Mouse (Mus musculus): ENCODE data around the gene Prrx1. TPM values are rescaled to one million over a fixed set of nuclear protein-coding genes. Genes with fewer than 3 reads are reported as not detected.

The Prrx1 gene
- polyA plus RNA-seq, 1 experiment from 2014 or later = 29.0 TPM

DNA sequence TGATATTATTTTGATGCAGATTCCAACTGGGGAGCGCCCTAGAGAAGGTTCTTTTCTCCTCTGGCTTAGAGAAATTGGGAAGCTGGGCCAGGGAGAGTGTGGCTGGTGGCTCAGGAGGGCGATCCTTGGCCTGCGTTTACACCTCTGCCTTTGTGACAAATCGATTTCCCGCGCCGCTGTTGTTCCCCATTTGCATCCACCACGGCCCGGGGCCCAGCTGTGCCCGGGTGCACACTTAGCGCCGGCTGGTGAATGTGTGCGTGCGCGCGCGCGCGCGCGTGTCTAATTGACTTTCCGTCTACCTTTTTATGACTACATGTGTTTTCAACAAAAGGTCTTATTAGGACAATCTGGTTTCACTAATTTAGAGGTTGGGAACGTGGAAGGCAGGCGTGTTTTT lies 4.9 kb downstream of the Prrx1 start:
- ATAC-seq (replicated peaks; ENCODE audit: low FRiP score) = no peak
- no peak overlapping the region for H3K27ac ChIP-seq (ENCODE audit: low read depth, low read length)
- H3K36me3 ChIP-seq (ENCODE audit: control insufficient read depth, insufficient read depth, low read length) = no peaks in the 10 kb centered on the region
- peak overlapping the region; percentile 21 for H3K4me3 ChIP-seq (ENCODE audit: low read depth, low read length)
- H3K9me3 ChIP-seq (ENCODE audit: control insufficient read depth, low read length) = no peaks in the 10 kb centered on the region
- peaks cover 11% of the 10 kb centered on the region; the same call in 1 of the 2 replicates for H3K27me3 ChIP-seq (ENCODE audit: control insufficient read depth, insufficient read depth, low read length)
- 1% methylated on average over 24 of the region's 24 CpGs for WGBS
- peaks cover 2% of the 10 kb centered on the region; the same call in 1 of the 2 replicates for H3K4me1 ChIP-seq (replicated peaks; ENCODE audit: control insufficient read depth, insufficient read depth, low read length)
- H3K9ac ChIP-seq (ENCODE audit: low read length) = peak overlapping the region; percentile 37
- peak; percentile 77 for DNase-seq (ENCODE audit: low spot score)
- peak overlapping the region; percentile 45 for H3K4me2 ChIP-seq (ENCODE audit: low read depth, low read length, severe bottlenecking)

DNA sequence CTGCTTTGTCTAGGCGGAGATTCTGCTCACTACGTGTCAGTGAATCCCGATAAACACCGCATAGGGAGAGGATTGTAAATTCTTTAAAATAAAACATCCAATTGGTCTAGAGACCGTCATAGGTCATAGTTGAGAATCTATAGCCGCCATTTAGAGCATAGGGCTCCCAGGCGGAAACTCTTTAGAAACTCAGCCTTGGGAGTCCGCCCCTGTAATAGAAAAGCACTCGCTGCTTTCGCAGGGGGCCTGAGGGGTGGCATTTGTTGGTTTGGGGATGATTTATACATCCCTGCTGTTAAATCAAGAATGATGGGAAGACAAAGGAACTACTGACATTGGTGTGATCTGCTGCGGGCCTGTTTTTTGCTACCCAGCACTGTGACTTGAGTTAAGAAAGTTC lies 5.8 kb downstream of the Prrx1 start:
- Histone ChIP-seq H3K9ac (ENCODE audit: low read length) (no peak overlapping the region), H3K36me3 (ENCODE audit: control insufficient read depth, insufficient read depth, low read length) (no peaks in the 10 kb centered on the region), H3K27ac (ENCODE audit: low read depth, low read length) (no peak overlapping the region), H3K27me3 (ENCODE audit: control insufficient read depth, insufficient read depth, low read length) (peaks cover 11% of the 10 kb centered on the region; the same call in 1 of the 2 replicates), H3K4me2 (ENCODE audit: low read depth, low read length, severe bottlenecking) (peak overlapping the region; percentile 18; the same call in 1 of the 2 replicates), H3K4me1 (replicated peaks; ENCODE audit: control insufficient read depth, insufficient read depth, low read length) (peaks cover 2% of the 10 kb centered on the region; the same call in 1 of the 2 replicates), H3K9me3 (ENCODE audit: control insufficient read depth, low read length) (no peaks in the 10 kb centered on the region), H3K4me3 (ENCODE audit: low read depth, low read length) (no peak overlapping the region)
- 10% methylated on average over 11 of the region's 11 CpGs for WGBS
- ATAC-seq (replicated peaks; ENCODE audit: low FRiP score) (no peak), DNase-seq (ENCODE audit: low spot score) (no peak)

DNA sequence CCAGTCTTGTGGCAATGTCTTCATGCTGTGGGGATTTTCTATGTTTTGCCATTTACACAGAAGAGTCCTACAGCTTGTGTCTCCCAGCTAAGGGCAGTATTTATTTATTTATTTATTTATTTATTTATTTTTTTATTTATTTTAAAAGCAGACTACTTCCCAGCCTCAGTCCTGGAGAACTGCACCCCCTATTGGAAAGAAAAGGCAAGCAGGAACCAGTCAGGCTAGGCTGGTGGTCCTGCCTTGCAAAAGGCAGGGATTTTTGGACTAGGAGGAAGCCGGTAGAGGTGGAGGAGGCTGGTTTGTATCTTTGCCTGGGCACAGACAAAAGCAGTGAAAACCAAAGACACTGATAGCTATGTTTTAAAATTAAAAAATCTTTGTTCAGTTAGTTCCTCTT lies 7.6 kb downstream of the Prrx1 start:
- DNase-seq (ENCODE audit: low spot score) = no peak

DNA sequence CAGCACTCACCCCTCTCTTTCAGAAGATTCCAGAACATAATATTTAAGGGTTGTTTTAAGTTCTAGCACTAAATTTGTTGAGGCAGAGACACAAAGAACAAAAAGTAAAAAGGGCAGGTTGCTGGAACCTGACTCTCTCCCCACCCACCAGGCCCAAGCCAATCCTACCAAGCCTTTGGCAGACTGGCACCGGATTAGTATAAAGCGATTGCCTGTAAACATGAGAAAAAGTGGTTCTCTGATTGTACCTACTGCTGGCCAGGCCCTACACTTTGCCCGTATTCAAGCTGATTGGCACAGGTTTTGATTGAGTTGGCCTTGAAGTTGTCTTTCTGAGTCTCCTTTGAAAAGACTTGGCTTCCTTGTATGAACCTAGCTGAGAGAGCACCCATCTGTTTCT lies 8.7 kb downstream of the Prrx1 start:
- no peak overlapping the region for H3K27ac ChIP-seq (ENCODE audit: low read depth, low read length)
- WGBS = 84% methylated on average over 3 of the region's 3 CpGs
- H3K4me1 ChIP-seq (replicated peaks; ENCODE audit: control insufficient read depth, insufficient read depth, low read length) = peaks cover 2% of the 10 kb centered on the region; the same call in 1 of the 2 replicates
- H3K4me3 ChIP-seq (ENCODE audit: low read depth, low read length) = no peak overlapping the region
- DNase-seq (ENCODE audit: low spot score) = no peak
- H3K27me3 ChIP-seq (ENCODE audit: control insufficient read depth, insufficient read depth, low read length) = peaks cover 7% of the 10 kb centered on the region; the same call in 1 of the 2 replicates
- no peak overlapping the region for H3K4me2 ChIP-seq (ENCODE audit: low read depth, low read length, severe bottlenecking)
- no peaks in the 10 kb centered on the region; the same call in 1 of the 2 replicates for H3K36me3 ChIP-seq (ENCODE audit: control insufficient read depth, insufficient read depth, low read length)
- H3K9me3 ChIP-seq (ENCODE audit: control insufficient read depth, low read length) = no peaks in the 10 kb centered on the region
- ATAC-seq (replicated peaks; ENCODE audit: low FRiP score) = no peak
- no peak overlapping the region for H3K9ac ChIP-seq (ENCODE audit: low read length)

More for the DNA sequence above, 7.6 kb downstream of the Prrx1 start:
- Histone ChIP-seq H3K9me3 (ENCODE audit: control insufficient read depth, low read length) (no peaks in the 10 kb centered on the region), H3K27ac (ENCODE audit: low read depth, low read length) (no peak overlapping the region), H3K27me3 (ENCODE audit: control insufficient read depth, insufficient read depth, low read length) (peaks cover 7% of the 10 kb centered on the region; the same call in 1 of the 2 replicates), H3K4me2 (ENCODE audit: low read depth, low read length, severe bottlenecking) (no peak overlapping the region), H3K4me3 (ENCODE audit: low read depth, low read length) (no peak overlapping the region), H3K36me3 (ENCODE audit: control insufficient read depth, insufficient read depth, low read length) (no peaks in the 10 kb centered on the region), H3K9ac (ENCODE audit: low read length) (no peak overlapping the region), H3K4me1 (replicated peaks; ENCODE audit: control insufficient read depth, insufficient read depth, low read length) (peaks cover 2% of the 10 kb centered on the region; the same call in 1 of the 2 replicates)
- ATAC-seq (replicated peaks; ENCODE audit: low FRiP score) = 0 out of 2 replicates have a peak, but pooled peaks have one; percentile 40
- WGBS = 33% methylated on average over 1 of the region's 1 CpGs

DNA sequence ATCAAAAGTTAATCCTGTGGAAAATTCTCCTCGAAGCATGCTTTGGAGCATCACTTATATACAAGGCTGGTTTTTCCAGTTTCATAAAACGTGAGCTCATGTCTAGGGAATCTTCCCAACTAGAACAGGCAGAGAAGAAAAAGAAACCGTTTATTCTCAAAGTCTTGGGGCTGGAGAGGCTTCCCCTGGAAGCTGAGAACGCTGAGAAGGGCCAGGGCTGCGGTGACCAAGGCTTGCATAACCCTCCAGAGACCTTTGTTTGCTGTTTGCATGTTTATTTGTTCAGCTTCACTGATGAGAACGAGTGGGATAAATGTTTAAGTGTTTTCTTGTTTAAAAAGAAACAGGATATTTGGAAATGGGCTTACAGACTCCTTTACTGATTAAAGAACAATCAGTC lies 11.2 kb downstream of the Prrx1 start:
- no peak for DNase-seq (ENCODE audit: low spot score)
- no peak overlapping the region for H3K9ac ChIP-seq (ENCODE audit: low read length)
- no peak overlapping the region for H3K4me2 ChIP-seq (ENCODE audit: low read depth, low read length, severe bottlenecking)
- WGBS = 56% methylated on average over 6 of the region's 6 CpGs
- H3K36me3 ChIP-seq (ENCODE audit: control insufficient read depth, insufficient read depth, low read length) = no peaks in the 10 kb centered on the region; the same call in 1 of the 2 replicates
- H3K4me3 ChIP-seq (ENCODE audit: low read depth, low read length) = no peak overlapping the region
- H3K27me3 ChIP-seq (ENCODE audit: control insufficient read depth, insufficient read depth, low read length) = no peaks in the 10 kb centered on the region
- no peaks in the 10 kb centered on the region for H3K9me3 ChIP-seq (ENCODE audit: control insufficient read depth, low read length)
- no peak for ATAC-seq (replicated peaks; ENCODE audit: low FRiP score)
- no peak overlapping the region for H3K27ac ChIP-seq (ENCODE audit: low read depth, low read length)
- no peaks in the 10 kb centered on the region for H3K4me1 ChIP-seq (replicated peaks; ENCODE audit: control insufficient read depth, insufficient read depth, low read length)

DNA sequence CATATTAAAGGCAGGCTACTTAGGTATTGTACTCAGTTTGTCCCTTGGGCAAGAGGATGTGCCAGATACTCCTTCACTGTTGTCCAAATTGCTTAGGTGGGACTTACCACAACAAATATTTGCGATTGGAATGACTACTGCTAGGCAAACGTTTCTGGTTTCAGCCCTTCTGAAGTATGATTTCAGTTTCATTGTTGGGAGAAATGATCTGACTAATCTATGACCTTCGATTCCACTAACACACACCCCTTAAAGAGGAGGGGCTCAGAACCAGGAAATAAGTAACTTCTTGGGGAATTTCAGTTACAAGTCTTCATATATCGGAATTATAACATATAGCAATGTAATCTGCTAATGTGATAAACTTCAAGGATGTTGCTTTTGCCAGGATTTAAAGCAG lies 20.4 kb downstream of the Prrx1 start:
- Histone ChIP-seq H3K4me2 (ENCODE audit: low read depth, low read length, severe bottlenecking) (no peak overlapping the region), H3K9me3 (ENCODE audit: control insufficient read depth, low read length) (no peaks in the 10 kb centered on the region), H3K27me3 (ENCODE audit: control insufficient read depth, insufficient read depth, low read length) (no peaks in the 10 kb centered on the region), H3K4me3 (ENCODE audit: low read depth, low read length) (no peak overlapping the region), H3K36me3 (ENCODE audit: control insufficient read depth, insufficient read depth, low read length) (no peaks in the 10 kb centered on the region), H3K4me1 (replicated peaks; ENCODE audit: control insufficient read depth, insufficient read depth, low read length) (no peaks in the 10 kb centered on the region), H3K9ac (ENCODE audit: low read length) (no peak overlapping the region), H3K27ac (ENCODE audit: low read depth, low read length) (no peak overlapping the region)
- WGBS = 90% methylated on average over 4 of the region's 4 CpGs
- DNase-seq (ENCODE audit: low spot score) (no peak), ATAC-seq (replicated peaks; ENCODE audit: low FRiP score) (no peak)

DNA sequence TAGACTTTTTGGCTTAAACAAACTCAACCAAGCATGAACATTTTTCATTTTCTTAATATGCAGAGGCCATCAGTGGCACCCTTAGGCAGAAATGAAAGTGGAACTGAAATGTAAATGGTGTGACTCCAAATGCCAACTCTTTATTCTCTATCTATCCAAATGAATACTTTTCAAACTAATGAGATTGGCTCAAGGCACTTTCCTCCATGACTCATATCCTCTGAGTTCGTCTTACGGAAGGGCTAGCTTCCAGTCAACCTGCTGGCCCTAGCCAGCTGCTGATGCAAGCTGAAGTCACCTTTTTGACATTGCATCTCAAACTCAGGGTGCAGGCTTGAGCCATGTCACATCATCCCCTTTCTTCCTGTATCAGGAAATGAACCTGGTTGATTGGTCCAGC lies 21.6 kb downstream of the Prrx1 start:
- Histone ChIP-seq H3K4me2 (ENCODE audit: low read depth, low read length, severe bottlenecking) (no peak overlapping the region), H3K27me3 (ENCODE audit: control insufficient read depth, insufficient read depth, low read length) (no peaks in the 10 kb centered on the region), H3K27ac (ENCODE audit: low read depth, low read length) (no peak overlapping the region), H3K4me1 (replicated peaks; ENCODE audit: control insufficient read depth, insufficient read depth, low read length) (no peaks in the 10 kb centered on the region), H3K9me3 (ENCODE audit: control insufficient read depth, low read length) (no peaks in the 10 kb centered on the region), H3K4me3 (ENCODE audit: low read depth, low read length) (no peak overlapping the region), H3K9ac (ENCODE audit: low read length) (no peak overlapping the region), H3K36me3 (ENCODE audit: control insufficient read depth, insufficient read depth, low read length) (no peaks in the 10 kb centered on the region)
- 76% methylated on average over 2 of the region's 2 CpGs for WGBS
- ATAC-seq (replicated peaks; ENCODE audit: low FRiP score) (no peak), DNase-seq (ENCODE audit: low spot score) (no peak)

DNA sequence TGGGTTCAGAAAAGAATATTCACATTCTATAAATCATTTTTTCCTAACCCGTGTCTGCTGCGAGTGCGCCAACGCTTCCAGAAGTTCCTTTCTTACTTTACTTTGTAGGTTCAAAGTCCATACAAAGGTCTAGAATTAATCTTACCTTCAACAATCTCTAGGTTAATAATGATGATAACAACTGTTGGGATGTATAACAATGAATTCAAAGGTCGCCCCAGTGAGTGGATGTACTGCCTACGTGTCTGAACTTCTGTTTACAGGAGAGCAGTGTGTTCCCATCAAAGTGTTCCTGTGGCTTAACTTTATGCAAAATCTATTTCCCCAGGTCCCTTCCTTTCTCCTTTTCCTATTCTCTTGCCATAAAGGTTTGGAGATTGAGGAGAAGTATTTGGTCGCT lies 24.4 kb downstream of the Prrx1 start:
- WGBS = 92% methylated on average over 7 of the region's 7 CpGs
- H3K4me1 ChIP-seq (replicated peaks; ENCODE audit: control insufficient read depth, insufficient read depth, low read length) = no peaks in the 10 kb centered on the region
- H3K27ac ChIP-seq (ENCODE audit: low read depth, low read length) = no peak overlapping the region
- H3K9me3 ChIP-seq (ENCODE audit: control insufficient read depth, low read length) = no peaks in the 10 kb centered on the region
- ATAC-seq (replicated peaks; ENCODE audit: low FRiP score) = no peak
- H3K27me3 ChIP-seq (ENCODE audit: control insufficient read depth, insufficient read depth, low read length) = no peaks in the 10 kb centered on the region
- H3K36me3 ChIP-seq (ENCODE audit: control insufficient read depth, insufficient read depth, low read length) = no peaks in the 10 kb centered on the region
- H3K4me3 ChIP-seq (ENCODE audit: low read depth, low read length) = no peak overlapping the region
- H3K9ac ChIP-seq (ENCODE audit: low read length) = no peak overlapping the region
- no peak overlapping the region for H3K4me2 ChIP-seq (ENCODE audit: low read depth, low read length, severe bottlenecking)
- no peak for DNase-seq (ENCODE audit: low spot score)

DNA sequence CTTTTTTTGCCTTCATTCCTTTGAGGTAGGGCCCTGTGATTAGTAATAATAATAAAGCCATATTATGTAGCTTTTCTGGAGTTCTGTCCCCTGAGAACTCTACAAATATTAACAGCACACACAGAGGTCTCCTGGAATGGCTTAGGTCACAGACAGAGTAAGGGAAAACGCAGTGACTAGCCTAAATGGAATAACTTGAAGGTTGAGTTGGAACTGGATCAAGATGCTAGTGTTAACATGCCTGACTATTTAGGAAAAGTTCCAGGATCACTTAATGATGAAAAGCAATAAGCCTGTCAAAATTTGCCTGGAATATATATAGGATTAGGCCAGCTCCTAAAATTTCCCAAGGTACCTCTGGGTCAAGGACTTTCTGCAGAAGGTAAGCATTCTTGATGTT lies 28.0 kb downstream of the Prrx1 start:
- Histone ChIP-seq H3K4me2 (ENCODE audit: low read depth, low read length, severe bottlenecking) (no peak overlapping the region), H3K4me3 (ENCODE audit: low read depth, low read length) (no peak overlapping the region), H3K27me3 (ENCODE audit: control insufficient read depth, insufficient read depth, low read length) (no peaks in the 10 kb centered on the region), H3K9me3 (ENCODE audit: control insufficient read depth, low read length) (no peaks in the 10 kb centered on the region), H3K4me1 (replicated peaks; ENCODE audit: control insufficient read depth, insufficient read depth, low read length) (peaks cover 7% of the 10 kb centered on the region; the same call in 1 of the 2 replicates), H3K9ac (ENCODE audit: low read length) (no peak overlapping the region), H3K27ac (ENCODE audit: low read depth, low read length) (no peak overlapping the region), H3K36me3 (ENCODE audit: control insufficient read depth, insufficient read depth, low read length) (no peaks in the 10 kb centered on the region)
- DNase-seq (ENCODE audit: low spot score) = no peak
- WGBS = 67% methylated on average over 1 of the region's 1 CpGs
- ATAC-seq (replicated peaks; ENCODE audit: low FRiP score) = no peak

Measured in forebrain, embryonic 11.5 days (tissue).